Mouse (Mus musculus) adrenal gland (tissue): ENCODE measurements around the gene Lyrm4.

Experiments
- intact Hi-C: fragments of 180-260 bp; cut with DNase I; formaldehyde crosslinking; loops from one replicate; pipeline ENCODE4 v1.15.1; 2025

Gene Lyrm4

GRCm38 (mm10) chr13:35939871-35940665 is 177.3 kb downstream of the Lyrm4 start:
- intact Hi-C loops: no loop called here

GRCm38 (mm10) chr13:35937991-35938390 is 179.3 kb downstream of the Lyrm4 start:
- intact Hi-C loops: no loop called here
